Mouse (Mus musculus) CH12.LX (cell line): ENCODE results near the gene Sh3bgrl2. TPM values are rescaled to one million over a fixed set of nuclear protein-coding genes. Genes with fewer than 3 reads are reported as not detected.
A peak's percentile ranks its signal among the peaks of the same experiment; 100 is the strongest.

Experiments used
- DNase-seq: peaks from one replicate; pipeline ENCODE4 v3.0.0-alpha.2; 2013; ENCODE audit errors: extremely low read depth
- H3K27ac ChIP-seq: 2 replicates; pipeline ENCODE4 v1.5.1; 2012; ENCODE audit warnings: low read depth, mild to moderate bottlenecking, control low read depth, moderate library complexity; ENCODE audit not compliant: insufficient read depth
- H3K27me3 ChIP-seq: replicated peaks from 2 replicates; pipeline ENCODE3; 2012; ENCODE audit warnings: inconsistent platforms
- H3K36me3 ChIP-seq, 2 experiments: replicated peaks in 1 of 2; 2 replicates each; pipeline versions ENCODE3 to v1.6.1; 2012; ENCODE audit warnings: inconsistent platforms in 1 of 2, low read length in 1 of 2, mild to moderate bottlenecking in 1 of 2, mixed read lengths in 1 of 2, moderate library complexity in 1 of 2; ENCODE audit not compliant: control insufficient read depth in 1 of 2, insufficient read depth in 1 of 2
- H3K4me1 ChIP-seq, 2 experiments: 2 replicates each; pipeline ENCODE4 v1.6.1; 2012; ENCODE audit warnings: inconsistent platforms in 1 of 2, moderate library complexity in 1 of 2; ENCODE audit not compliant: insufficient read depth in 2 of 2, control insufficient read depth in 1 of 2
- H3K4me2 ChIP-seq: 2 replicates; pipeline ENCODE4 v1.6.1; 2012; ENCODE audit warnings: low read depth, mild to moderate bottlenecking, control low read depth; ENCODE audit not compliant: poor library complexity, insufficient read depth, severe bottlenecking
- H3K4me3 ChIP-seq, 3 experiments: fragments of 150-350 bp in 1 of 3; sonication (generic) in 1 of 3; replicated peaks in 1 of 3; 2 replicates each; pipeline versions ENCODE3 to v1.5.1; 2011 to 2012; ENCODE audit warnings: low read depth in 2 of 3, low read length in 2 of 3, mild to moderate bottlenecking in 2 of 3, moderate library complexity in 2 of 3, control low read depth in 1 of 3, improper control_type of control experiment in 1 of 3, inconsistent platforms in 1 of 3, mixed read lengths in 1 of 3; ENCODE audit not compliant: poor library complexity in 1 of 3
- H3K79me2 ChIP-seq: replicated peaks from 2 replicates; pipeline ENCODE4 v1.6.1; 2012; ENCODE audit warnings: mild to moderate bottlenecking, moderate library complexity; ENCODE audit not compliant: control insufficient read depth, poor library complexity, insufficient read depth, severe bottlenecking; ENCODE audit errors: extremely low read depth
- H3K9ac ChIP-seq: 2 replicates; pipeline ENCODE4 v1.6.1; 2012; ENCODE audit warnings: low read depth, mild to moderate bottlenecking, control low read depth, moderate library complexity; ENCODE audit not compliant: insufficient read depth
- H3K9me3 ChIP-seq: replicated peaks from 2 replicates; pipeline ENCODE3; 2012; ENCODE audit warnings: low read length, inconsistent platforms, mixed read lengths
- CHD1 ChIP-seq: IDR thresholded peaks from 2 replicates; pipeline ENCODE4 v1.6.1; 2012; ENCODE audit warnings: low read depth, low read length, improper control_type of control experiment, inconsistent platforms
- E2F4 ChIP-seq: IDR thresholded peaks from 2 replicates; pipeline ENCODE4 v1.6.1; 2011; ENCODE audit warnings: low read depth, low read length, improper control_type of control experiment; ENCODE audit not compliant: insufficient replicate concordance
- EP300 ChIP-seq: IDR thresholded peaks from 2 replicates; pipeline ENCODE4 v1.6.1; 2011; ENCODE audit warnings: low read length, improper control_type of control experiment
- ETS1 ChIP-seq: conservative IDR thresholded peaks from 2 replicates; pipeline ENCODE4 v1.6.1; 2012; ENCODE audit warnings: low read depth, mild to moderate bottlenecking, inconsistent platforms, low read length, improper control_type of control experiment, moderate library complexity
- GABPA ChIP-seq: IDR thresholded peaks from 2 replicates; pipeline ENCODE4 v1.6.1; 2012; ENCODE audit warnings: low read depth, low read length, improper control_type of control experiment, inconsistent platforms; ENCODE audit not compliant: insufficient replicate concordance
- HCFC1 ChIP-seq: IDR thresholded peaks from 2 replicates; pipeline ENCODE4 v1.6.1; 2012; ENCODE audit warnings: low read depth, mild to moderate bottlenecking, inconsistent platforms, low read length, improper control_type of control experiment
- JUN ChIP-seq: IDR thresholded peaks from 2 replicates; pipeline ENCODE4 v1.6.1; 2011; ENCODE audit warnings: low read depth, mild to moderate bottlenecking, low read length, improper control_type of control experiment, moderate library complexity; ENCODE audit not compliant: insufficient read depth
- JUND ChIP-seq: conservative IDR thresholded peaks from 2 replicates; pipeline ENCODE4 v1.6.1; 2011; ENCODE audit warnings: low read depth, low read length, improper control_type of control experiment
- MAFK ChIP-seq: IDR thresholded peaks from 2 replicates; pipeline ENCODE4 v1.6.1; 2011; ENCODE audit warnings: low read length, improper control_type of control experiment; ENCODE audit not compliant: insufficient replicate concordance
- MAX ChIP-seq: IDR thresholded peaks from 2 replicates; pipeline ENCODE4 v1.6.1; 2011; ENCODE audit warnings: low read length, improper control_type of control experiment
- MEF2A ChIP-seq: IDR thresholded peaks from 2 replicates; pipeline ENCODE4 v1.6.1; 2014; ENCODE audit warnings: low read depth, mild to moderate bottlenecking, inconsistent platforms, low read length, improper control_type of control experiment, borderline replicate concordance
- MXI1 ChIP-seq: IDR thresholded peaks from 2 replicates; pipeline ENCODE4 v1.6.1; 2011; ENCODE audit warnings: mild to moderate bottlenecking, low read depth, low read length, improper control_type of control experiment
- MYC ChIP-seq: IDR thresholded peaks from 2 replicates; pipeline ENCODE4 v1.6.1; 2011; ENCODE audit warnings: low read depth, mild to moderate bottlenecking, improper control_type of control experiment, low read length
- POLR2A ChIP-seq: IDR thresholded peaks from 2 replicates; pipeline ENCODE4 v1.6.1; 2011; ENCODE audit warnings: low read depth, mild to moderate bottlenecking, improper control_type of control experiment, low read length
- POLR2AphosphoS2 ChIP-seq: IDR thresholded peaks from 2 replicates; pipeline ENCODE4 v1.6.1; 2011; ENCODE audit warnings: low read depth, low read length, improper control_type of control experiment
- SIN3A ChIP-seq: IDR thresholded peaks from 2 replicates; pipeline ENCODE4 v1.6.1; 2012; ENCODE audit warnings: low read length, improper control_type of control experiment, inconsistent platforms
- UBTF ChIP-seq: IDR thresholded peaks from 2 replicates; pipeline ENCODE4 v1.6.1; 2012; ENCODE audit warnings: low read depth, mild to moderate bottlenecking, inconsistent platforms, low read length, improper control_type of control experiment, moderate library complexity
- USF1 ChIP-seq: IDR thresholded peaks from 2 replicates; pipeline ENCODE4 v1.6.1; 2014; ENCODE audit warnings: low read depth, mild to moderate bottlenecking, inconsistent platforms, low read length, improper control_type of control experiment
- USF2 ChIP-seq: conservative IDR thresholded peaks from 2 replicates; pipeline ENCODE4 v1.6.1; 2011; ENCODE audit warnings: low read depth, low read length, improper control_type of control experiment
- ZC3H11A ChIP-seq: IDR thresholded peaks from 2 replicates; pipeline ENCODE4 v1.6.1; 2012; ENCODE audit warnings: low read depth, mild to moderate bottlenecking, inconsistent platforms, low read length, improper control_type of control experiment
- ZNF384 ChIP-seq: IDR thresholded peaks from 2 replicates; pipeline ENCODE4 v1.6.1; 2012; ENCODE audit warnings: low read depth, low read length, improper control_type of control experiment, inconsistent platforms
- dilution Hi-C: fragments of 300-500 bp; cut with MboI; formaldehyde crosslinking; loops from 2 replicates; pipeline ENCODE4 v1.14.3; 2020; ENCODE audit warnings: low sequenced_read_pairs; ENCODE audit not compliant: extremely low pct_unique_long_range_greater_than_20kb, extremely low pct_ligation_motif_present
- in situ Hi-C: fragments of 300-500 bp; cut with MboI; formaldehyde crosslinking; loops from 3 replicates; pipeline ENCODE4 v1.14.3; 2019; ENCODE audit warnings: low sequenced_read_pairs, low pct_ligation_motif_present, low pct_unique_long_range_greater_than_20kb, mixed read lengths
- polyA plus RNA-seq: library from polyadenylated mRNA; unstranded; fragments of >175 nt; gene quantifications from 2 replicates; pipeline ENCODE4 v1.2.1, GENCODE M21; 2012; ENCODE audit warnings: low read depth; ENCODE audit not compliant: insufficient read length
- total RNA-seq, 2 experiments: library from RNA; depleted of rRNA; stranded (reverse); fragments of 300-350 nt in 1 of 2; fragments of >200 nt in 1 of 2; gene quantifications; 2 replicates each; pipeline ENCODE4 v1.2.3; 2012 to 2014

Gene Sh3bgrl2
- total and polyA plus RNA-seq, 3 experiments = 0.04 to 0.27 (median 0.11) TPM

GRCm38 (mm10) chr9:83566141-83566540 is 18.0 kb downstream of the Sh3bgrl2 start:
- in situ Hi-C loops (no loop called here), dilution Hi-C loops (no loop called here)
- Histone ChIP-seq H3K36me3 (no peaks in the 10 kb centered on the region), H3K4me3 (no peak overlapping the region), H3K9me3 (no peaks in the 10 kb centered on the region), H3K27me3 (no peaks in the 10 kb centered on the region), H3K27ac (no peak overlapping the region), H3K79me2 (no peaks in the 10 kb centered on the region), H3K9ac (no peak overlapping the region), H3K4me1 (peaks cover 25 to 62% of the 10 kb centered on the region in 2 experiments), H3K4me2 (no peak overlapping the region)
- no peak for DNase-seq
- no peak for TF ChIP-seq MEF2A
- TF ChIP-seq GABPA = no peak
- TF ChIP-seq JUN = no peak
- no peak for TF ChIP-seq SIN3A
- TF ChIP-seq ZC3H11A = no peak
- TF ChIP-seq ETS1 = no peak
- TF ChIP-seq MYC = no peak
- no peak for TF ChIP-seq USF1
- TF ChIP-seq JUND = no peak
- TF ChIP-seq MAFK = no peak
- no peak for TF ChIP-seq EP300
- no peak for TF ChIP-seq ZNF384
- TF ChIP-seq POLR2A = no peak
- TF ChIP-seq MXI1 = no peak
- no peak for TF ChIP-seq UBTF

DNA sequence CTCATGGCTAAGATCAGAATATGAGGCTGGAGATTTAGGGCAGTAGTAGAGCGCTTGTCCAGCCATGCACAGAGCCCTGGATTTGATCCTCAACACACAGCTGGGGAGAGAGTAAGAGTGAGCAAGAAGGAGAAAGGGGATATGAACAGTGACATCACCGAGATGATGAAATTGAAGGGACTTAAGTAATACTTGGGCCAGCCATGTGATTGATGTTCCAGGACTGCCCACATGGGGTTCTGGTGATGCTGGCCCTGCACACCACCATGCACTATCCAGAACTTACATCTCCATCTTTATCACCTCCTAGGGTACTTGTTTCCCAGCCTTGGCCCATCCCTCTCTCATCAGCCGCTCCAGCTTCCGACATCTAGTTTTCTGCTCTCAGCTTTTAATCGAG is 20.0 kb downstream of the Sh3bgrl2 start:
- dilution Hi-C loops = no loop called here
- Histone ChIP-seq H3K4me1 (peaks cover 29 to 70% of the 10 kb centered on the region in 2 experiments), H3K79me2 (no peaks in the 10 kb centered on the region), H3K27ac (no peak overlapping the region), H3K9me3 (no peaks in the 10 kb centered on the region), H3K4me2 (no peak overlapping the region), H3K4me3 (no peak overlapping the region), H3K9ac (no peak overlapping the region), H3K36me3 (no peaks in the 10 kb centered on the region), H3K27me3 (no peaks in the 10 kb centered on the region)
- in situ Hi-C loops = no loop called here
- TF ChIP-seq HCFC1 (no peak), USF2 (no peak), ETS1 (no peak), MAX (0 out of 2 replicates have a peak, but pooled peaks have one; percentile 13), POLR2A (no peak), CHD1 (no peak), POLR2AphosphoS2 (no peak), E2F4 (no peak)
- no peak for DNase-seq
